Mouse (Mus musculus): ENCODE measurements around the gene Srrm2. TPM values are rescaled to one million over a fixed set of nuclear protein-coding genes. Genes with fewer than 3 reads are reported as not detected.

Srrm2 gene
- polyA plus RNA-seq, 1 experiment from 2014 or later = 521 TPM

GRCm38 (mm10) chr17:23820731-23821130 lies 30.4 kb downstream of the Srrm2 start:
- H3K27ac ChIP-seq (ENCODE audit: low read length) = no peak overlapping the region
- H3K4me1 ChIP-seq (ENCODE audit: control insufficient read depth, insufficient read depth, low read length) = no peaks in the 10 kb centered on the region
- no peaks in the 10 kb centered on the region for H3K27me3 ChIP-seq (ENCODE audit: control insufficient read depth, insufficient read depth, low read length)
- peaks cover 97% of the 10 kb centered on the region for H3K36me3 ChIP-seq (ENCODE audit: control insufficient read depth, insufficient read depth, low read length)
- H3K9me3 ChIP-seq (ENCODE audit: control insufficient read depth, low read depth, low read length) = peaks cover 13% of the 10 kb centered on the region; the same call in 1 of the 2 replicates
- no peak for ATAC-seq (ENCODE audit: insufficient number of reproducible peaks, insufficient read depth, low FRiP score, low read depth)
- no peak overlapping the region for H3K4me2 ChIP-seq (replicated peaks; ENCODE audit: low read depth, low read length)
- no peak overlapping the region for H3K4me3 ChIP-seq (ENCODE audit: low read depth, low read length)
- no peak overlapping the region for H3K9ac ChIP-seq (replicated peaks; ENCODE audit: low read depth, low read length)
- WGBS = 95% methylated on average over 5 of the region's 5 CpGs

GRCm38 (mm10) chr17:23822094-23822493 lies 31.8 kb downstream of the Srrm2 start:
- Histone ChIP-seq H3K4me3 (ENCODE audit: low read depth, low read length) (no peak overlapping the region), H3K9ac (replicated peaks; ENCODE audit: low read depth, low read length) (no peak overlapping the region), H3K9me3 (ENCODE audit: control insufficient read depth, low read depth, low read length) (peaks cover 12% of the 10 kb centered on the region; the same call in 1 of the 2 replicates), H3K36me3 (ENCODE audit: control insufficient read depth, insufficient read depth, low read length) (peaks cover 95% of the 10 kb centered on the region), H3K4me2 (replicated peaks; ENCODE audit: low read depth, low read length) (no peak overlapping the region), H3K27ac (ENCODE audit: low read length) (no peak overlapping the region), H3K27me3 (ENCODE audit: control insufficient read depth, insufficient read depth, low read length) (no peaks in the 10 kb centered on the region), H3K4me1 (ENCODE audit: control insufficient read depth, insufficient read depth, low read length) (peaks cover 1% of the 10 kb centered on the region; the same call in 1 of the 2 replicates)
- no peak for ATAC-seq (ENCODE audit: insufficient number of reproducible peaks, insufficient read depth, low FRiP score, low read depth)
- WGBS = 66% methylated on average over 6 of the region's 6 CpGs

GRCm38 (mm10) chr17:23823018-23823417 lies 32.7 kb downstream of the Srrm2 start:
- Histone ChIP-seq H3K36me3 (ENCODE audit: control insufficient read depth, insufficient read depth, low read length) (peaks cover 88% of the 10 kb centered on the region), H3K27me3 (ENCODE audit: control insufficient read depth, insufficient read depth, low read length) (no peaks in the 10 kb centered on the region), H3K27ac (ENCODE audit: low read length) (no peak overlapping the region), H3K4me1 (ENCODE audit: control insufficient read depth, insufficient read depth, low read length) (peaks cover 8% of the 10 kb centered on the region), H3K9me3 (ENCODE audit: control insufficient read depth, low read depth, low read length) (peaks cover 12% of the 10 kb centered on the region; the same call in 1 of the 2 replicates), H3K9ac (replicated peaks; ENCODE audit: low read depth, low read length) (no peak overlapping the region), H3K4me3 (ENCODE audit: low read depth, low read length) (no peak overlapping the region), H3K4me2 (replicated peaks; ENCODE audit: low read depth, low read length) (no peak overlapping the region)
- ATAC-seq (ENCODE audit: insufficient number of reproducible peaks, insufficient read depth, low FRiP score, low read depth) = no peak
- WGBS = 80% methylated on average over 16 of the region's 16 CpGs

GRCm38 (mm10) chr17:23823614-23824013 lies 33.3 kb downstream of the Srrm2 start:
- no peak overlapping the region for H3K4me3 ChIP-seq (ENCODE audit: low read depth, low read length)
- H3K27ac ChIP-seq (ENCODE audit: low read length) = no peak overlapping the region
- H3K9ac ChIP-seq (replicated peaks; ENCODE audit: low read depth, low read length) = no peak overlapping the region
- H3K4me1 ChIP-seq (ENCODE audit: control insufficient read depth, insufficient read depth, low read length) = peaks cover 8% of the 10 kb centered on the region
- H3K9me3 ChIP-seq (ENCODE audit: control insufficient read depth, low read depth, low read length) = peaks cover 6% of the 10 kb centered on the region; the same call in 1 of the 2 replicates
- no peaks in the 10 kb centered on the region for H3K27me3 ChIP-seq (ENCODE audit: control insufficient read depth, insufficient read depth, low read length)
- 90% methylated on average over 12 of the region's 12 CpGs for WGBS
- H3K4me2 ChIP-seq (replicated peaks; ENCODE audit: low read depth, low read length) = no peak overlapping the region
- H3K36me3 ChIP-seq (ENCODE audit: control insufficient read depth, insufficient read depth, low read length) = peaks cover 82% of the 10 kb centered on the region
- no peak for ATAC-seq (ENCODE audit: insufficient number of reproducible peaks, insufficient read depth, low FRiP score, low read depth)

- H3K4me3 ChIP-seq (ENCODE audit: low read depth, low read length) = no peak overlapping the region
- no peak for ATAC-seq (ENCODE audit: insufficient number of reproducible peaks, insufficient read depth, low FRiP score, low read depth)
- H3K27ac ChIP-seq (ENCODE audit: low read length) = no peak overlapping the region
- no peaks in the 10 kb centered on the region for H3K9me3 ChIP-seq (ENCODE audit: control insufficient read depth, low read depth, low read length)
- no peaks in the 10 kb centered on the region for H3K27me3 ChIP-seq (ENCODE audit: control insufficient read depth, insufficient read depth, low read length)
- H3K4me1 ChIP-seq (ENCODE audit: control insufficient read depth, insufficient read depth, low read length) = peaks cover 8% of the 10 kb centered on the region
- peaks cover 62% of the 10 kb centered on the region for H3K36me3 ChIP-seq (ENCODE audit: control insufficient read depth, insufficient read depth, low read length)
- no peak overlapping the region for H3K9ac ChIP-seq (replicated peaks; ENCODE audit: low read depth, low read length)
- WGBS = 86% methylated on average over 4 of the region's 4 CpGs
- no peak overlapping the region for H3K4me2 ChIP-seq (replicated peaks; ENCODE audit: low read depth, low read length)
These were observed 35.3 kb downstream of the Srrm2 start for GRCm38 (mm10) chr17:23825591-23825990.

GRCm38 (mm10) chr17:23828271-23829001 lies 38.1 kb downstream of the Srrm2 start:
- ATAC-seq (ENCODE audit: insufficient number of reproducible peaks, insufficient read depth, low FRiP score, low read depth) = peak; percentile 79
- H3K27ac ChIP-seq (ENCODE audit: low read length) = peak overlapping the region; percentile 77
- under 1% methylated on average over 40 of the region's 47 CpGs for WGBS
- no peaks in the 10 kb centered on the region for H3K9me3 ChIP-seq (ENCODE audit: control insufficient read depth, low read depth, low read length)
- H3K4me3 ChIP-seq (ENCODE audit: low read depth, low read length) = peak overlapping the region; percentile 82
- peak overlapping the region; percentile 86 for H3K9ac ChIP-seq (replicated peaks; ENCODE audit: low read depth, low read length)
- no peaks in the 10 kb centered on the region for H3K27me3 ChIP-seq (ENCODE audit: control insufficient read depth, insufficient read depth, low read length)
- H3K4me2 ChIP-seq (replicated peaks; ENCODE audit: low read depth, low read length) = peak overlapping the region; percentile 90
- peaks cover 35% of the 10 kb centered on the region for H3K36me3 ChIP-seq (ENCODE audit: control insufficient read depth, insufficient read depth, low read length)
- H3K4me1 ChIP-seq (ENCODE audit: control insufficient read depth, insufficient read depth, low read length) = peaks cover 8% of the 10 kb centered on the region

- no peaks in the 10 kb centered on the region for H3K27me3 ChIP-seq (ENCODE audit: control insufficient read depth, insufficient read depth, low read length)
- H3K27ac ChIP-seq (ENCODE audit: low read length) = peak within 1 kb of the TSS; percentile 92
- ATAC-seq (ENCODE audit: insufficient number of reproducible peaks, insufficient read depth, low FRiP score, low read depth) = peak; percentile 94
- peak within 1 kb of the TSS; percentile 82 for H3K4me3 ChIP-seq (ENCODE audit: low read depth, low read length)
- H3K4me1 ChIP-seq (ENCODE audit: control insufficient read depth, insufficient read depth, low read length) = peaks cover 8% of the 10 kb centered on the region
- H3K9ac ChIP-seq (replicated peaks; ENCODE audit: low read depth, low read length) = peak within 1 kb of the TSS; percentile 86
- H3K4me2 ChIP-seq (replicated peaks; ENCODE audit: low read depth, low read length) = peak within 1 kb of the TSS; percentile 90
- WGBS = 1% methylated on average over 41 of the region's 42 CpGs
- H3K9me3 ChIP-seq (ENCODE audit: control insufficient read depth, low read depth, low read length) = no peaks in the 10 kb centered on the region
- H3K36me3 ChIP-seq (ENCODE audit: control insufficient read depth, insufficient read depth, low read length) = peaks cover 29% of the 10 kb centered on the region
These were observed 38.8 kb downstream of the Srrm2 start, which contains the start of gene Elob for GRCm38 (mm10) chr17:23829064-23829619. Gene Elob, minus strand, starts transcription at chr17:23829136.

- Histone ChIP-seq H3K4me3 (ENCODE audit: low read depth, low read length) (no peak overlapping the region), H3K27me3 (ENCODE audit: control insufficient read depth, insufficient read depth, low read length) (no peaks in the 10 kb centered on the region), H3K4me1 (ENCODE audit: control insufficient read depth, insufficient read depth, low read length) (peaks cover 8% of the 10 kb centered on the region), H3K36me3 (ENCODE audit: control insufficient read depth, insufficient read depth, low read length) (peaks cover 11% of the 10 kb centered on the region), H3K27ac (ENCODE audit: low read length) (no peak overlapping the region), H3K4me2 (replicated peaks; ENCODE audit: low read depth, low read length) (no peak overlapping the region), H3K9me3 (ENCODE audit: control insufficient read depth, low read depth, low read length) (no peaks in the 10 kb centered on the region), H3K9ac (replicated peaks; ENCODE audit: low read depth, low read length) (no peak overlapping the region)
- 97% methylated on average over 1 of the region's 1 CpGs for WGBS
- ATAC-seq (ENCODE audit: insufficient number of reproducible peaks, insufficient read depth, low FRiP score, low read depth) = no peak
These were observed 40.9 kb downstream of the Srrm2 start for GRCm38 (mm10) chr17:23831201-23831600.
